Mouse (Mus musculus): ENCODE data around the gene Bckdhb.
A peak's percentile ranks its signal among the peaks of the same experiment; 100 is the strongest.

Bckdhb gene

DNA sequence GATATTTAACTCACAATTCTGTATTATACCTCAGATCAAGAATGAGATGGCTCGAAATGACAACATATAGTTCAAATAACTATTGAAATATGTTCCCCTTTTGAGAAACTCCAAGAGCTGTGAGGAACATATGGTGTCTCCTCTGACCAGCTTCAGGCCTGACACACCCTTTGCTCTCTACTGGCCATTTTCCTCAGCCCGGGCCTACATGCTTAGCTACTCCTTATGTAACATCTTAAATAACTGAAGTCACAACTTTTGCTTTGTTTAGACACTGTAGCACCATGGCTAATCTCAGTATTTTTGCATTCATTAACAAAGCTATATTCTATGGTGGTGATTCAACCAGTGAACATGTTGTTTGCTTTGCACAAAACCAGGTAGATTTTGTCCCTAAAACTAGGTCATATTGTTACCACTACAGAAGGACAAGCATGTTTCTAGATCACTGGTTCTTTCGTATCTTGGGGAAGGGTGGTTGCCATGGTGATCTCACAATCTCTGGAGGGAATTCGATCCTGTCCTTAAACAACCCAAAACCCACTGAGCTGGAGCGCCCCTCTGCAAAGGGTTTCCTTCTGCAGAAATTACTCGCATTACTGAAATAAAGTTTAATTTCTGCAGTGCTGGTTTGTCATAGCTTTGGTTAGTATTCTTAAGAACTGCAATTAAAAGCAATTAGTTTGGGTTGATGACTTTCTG, 185.0 kb downstream of the Bckdhb start:
- DNase-seq, result peak; percentile 34 to 35

GRCm38 (mm10) chr9:84110616-84111015, 185.7 kb downstream of the Bckdhb start:
- DNase-seq, result peak; percentile 5 to 44

DNA sequence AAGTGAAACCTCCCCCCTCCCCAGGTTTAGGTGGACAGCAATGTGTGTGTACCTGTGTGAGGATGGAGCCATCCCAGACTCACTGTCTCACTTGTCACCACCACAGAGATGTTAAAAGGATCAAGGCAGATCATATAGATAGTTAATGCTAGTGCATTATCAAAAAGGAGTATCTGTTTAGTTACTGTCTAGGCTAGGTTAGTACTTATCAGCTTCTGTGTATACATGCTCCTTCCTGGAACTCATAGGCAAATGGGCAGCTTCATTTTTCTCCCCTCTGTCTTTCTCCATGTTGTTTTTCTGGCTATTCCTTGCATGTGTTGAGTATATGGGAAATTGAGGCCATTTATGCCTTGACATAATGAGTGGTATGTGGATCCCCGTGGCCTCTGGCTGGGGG, 187.4 kb downstream of the Bckdhb start:
- DNase-seq, result no peak

DNA sequence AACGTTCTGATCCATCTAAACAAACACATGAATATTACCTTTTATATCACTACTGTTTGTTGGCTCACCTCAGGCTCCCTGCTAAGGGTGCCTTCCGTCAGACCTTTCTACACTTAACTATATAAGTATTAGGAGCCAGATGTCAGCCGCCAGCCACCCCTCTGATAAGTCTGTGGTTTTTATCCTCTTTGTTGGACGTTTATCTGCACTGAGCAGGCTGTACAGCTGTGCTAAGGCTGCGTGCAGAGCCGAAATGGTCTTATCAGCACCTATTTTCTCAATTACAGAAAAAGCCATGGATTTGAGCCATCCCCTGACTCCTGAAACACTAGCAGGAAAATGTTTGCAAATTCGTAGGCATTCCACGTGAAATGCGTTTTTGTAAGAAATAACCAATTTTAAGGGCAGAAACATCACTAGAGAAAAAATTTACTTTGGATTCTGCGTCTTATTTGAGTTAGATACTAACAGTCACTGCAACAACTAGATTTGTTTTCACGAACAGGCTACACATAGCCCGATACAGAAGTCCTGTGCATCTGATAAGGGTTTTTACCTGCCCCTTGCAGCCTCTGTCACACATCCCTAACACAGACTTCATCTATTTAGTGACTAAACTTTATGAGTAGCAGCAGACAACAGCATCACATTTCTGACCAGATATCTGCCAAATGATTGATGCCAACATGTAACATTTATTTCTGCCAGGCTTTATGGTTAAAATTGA, 188.1 kb downstream of the Bckdhb start:
- DNase-seq, result no peak

DNA sequence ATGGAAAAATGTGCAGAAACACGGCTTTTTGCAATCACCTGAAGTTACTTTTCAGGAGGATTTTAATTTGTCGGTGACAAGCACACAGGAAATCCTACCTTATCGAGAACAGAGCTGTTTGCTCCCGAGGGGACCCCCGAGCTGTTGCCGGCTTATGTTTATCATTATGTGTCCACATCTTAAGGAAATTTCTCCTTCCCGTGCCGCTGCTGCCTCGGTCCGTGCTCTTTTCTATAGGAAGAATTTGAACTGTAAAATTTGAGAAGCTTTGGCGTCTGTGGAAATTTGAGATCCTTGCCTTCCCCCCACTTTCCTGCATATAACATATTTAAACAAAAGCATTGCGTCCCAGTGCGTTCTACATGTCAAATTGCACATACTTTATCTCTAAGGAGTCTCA, 189.3 kb downstream of the Bckdhb start:
- no peak for DNase-seq

- DNase-seq, result no peak
Observed at GRCm38 (mm10) chr9:84117337-84117736, 192.4 kb downstream of the Bckdhb start.

DNA sequence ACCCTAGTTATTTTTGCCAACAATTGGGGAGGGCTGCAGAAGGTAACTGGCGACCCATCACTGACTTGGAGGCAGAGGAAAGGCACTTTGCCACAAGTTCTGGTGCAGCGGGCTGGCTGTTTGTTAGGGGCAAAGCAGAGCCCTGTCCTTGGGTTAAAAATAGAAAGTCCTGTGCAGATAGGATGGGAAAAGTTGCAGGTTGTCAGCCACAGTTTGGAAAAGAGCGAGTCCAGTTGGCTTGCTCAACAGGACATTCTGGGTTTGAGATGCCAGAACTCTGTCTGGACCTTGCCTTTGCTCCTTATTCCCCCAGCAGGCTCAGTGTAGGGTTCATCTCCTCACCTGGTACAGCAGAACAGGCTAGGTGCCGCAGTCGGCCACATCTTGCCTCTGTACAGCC, 200.1 kb downstream of the Bckdhb start:
- no peak for DNase-seq

DNA sequence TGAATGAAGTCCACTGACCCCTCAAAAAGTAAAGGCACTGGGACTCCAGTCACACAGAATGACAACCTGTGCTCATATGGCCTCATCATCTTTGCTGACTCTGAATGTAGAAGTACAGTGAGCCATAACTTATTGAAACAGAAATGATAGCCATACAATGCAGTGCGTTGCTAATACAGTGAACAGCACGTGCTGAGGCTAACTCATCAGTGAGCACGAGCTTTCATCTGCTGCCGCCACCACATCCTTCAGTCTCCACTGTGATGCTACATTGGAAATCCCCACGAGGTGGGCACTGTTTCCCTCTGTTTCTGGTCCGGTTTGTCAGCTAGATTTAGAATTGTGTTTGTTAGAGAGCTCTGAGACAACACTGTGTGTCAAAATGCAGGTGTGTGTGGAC, 205.4 kb downstream of the Bckdhb start:
- DNase-seq, result no peak

- no peak for DNase-seq
Observed at GRCm38 (mm10) chr9:84135062-84135461, 210.1 kb downstream of the Bckdhb start.

GRCm38 (mm10) chr9:84137192-84137591, 212.2 kb downstream of the Bckdhb start:
- DNase-seq, result no peak

DNA sequence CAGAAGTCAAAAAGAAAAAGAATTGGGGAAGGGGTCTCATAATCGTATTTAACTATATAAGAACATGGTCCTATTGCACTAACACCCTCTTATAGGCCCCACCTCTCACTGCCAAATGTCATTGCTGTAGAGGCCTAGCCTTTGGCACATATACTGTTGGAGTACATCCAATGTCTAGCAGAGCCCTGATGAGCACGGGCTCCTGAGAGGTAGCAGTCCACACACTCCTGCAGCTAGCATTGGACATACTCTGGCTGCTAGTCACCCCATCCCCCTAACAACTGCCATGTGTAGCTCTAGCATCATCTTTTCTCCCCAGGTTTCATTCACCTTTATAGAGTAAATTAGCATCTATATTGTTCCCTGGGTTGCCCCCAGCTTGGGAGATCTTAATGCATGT, 223.2 kb downstream of the Bckdhb start:
- no peak for DNase-seq

All from cerebellum, adult 18-20 months (tissue).